In genomic region chr13:10991151-10991550, GRCm38 (mm10) we compare ENCODE assay signal across 30 mouse cellular contexts.
"Had no signal": no experiment of that assay in that cellular context is flagged by ENCODE, and none has a peak within 500 bp of the region (broad histone marks: within the 10 kb centered on the region; RNA-seq: fewer than 3 reads in every experiment).

No protein-coding gene starts in this region.

- H3K27me3 ChIP-seq: limb, embryonic 12.5 days; limb, embryonic 13.5 days; limb, embryonic 15.5 days; liver, embryonic 12.5 days; liver, embryonic 13.5 days; liver, embryonic 15.5 days; lung, embryonic 15.5 days; megakaryocyte, embryonic 14.5 days; midbrain, embryonic 12.5 days; midbrain, embryonic 13.5 days; midbrain, embryonic 15.5 days had no signal

- H3K4me2 ChIP-seq: limb, embryonic 12.5 days; limb, embryonic 13.5 days; limb, embryonic 15.5 days; liver, embryonic 12.5 days; liver, embryonic 13.5 days; liver, embryonic 15.5 days; lung, embryonic 14.5 days; lung, embryonic 15.5 days; midbrain, embryonic 11.5 days; midbrain, embryonic 12.5 days; midbrain, embryonic 13.5 days; midbrain, embryonic 15.5 days had no signal

- H3K9me3 ChIP-seq: limb, embryonic 10.5 days; limb, embryonic 12.5 days; limb, embryonic 13.5 days; limb, embryonic 15.5 days; liver, embryonic 12.5 days; liver, embryonic 13.5 days; liver, embryonic 15.5 days; lung, embryonic 15.5 days; midbrain, embryonic 10.5 days; midbrain, embryonic 12.5 days; midbrain, embryonic 13.5 days; midbrain, embryonic 15.5 days had no signal

- H3K36me3 ChIP-seq: limb, embryonic 10.5 days; limb, embryonic 12.5 days; limb, embryonic 13.5 days; limb, embryonic 15.5 days; liver, embryonic 12.5 days; liver, embryonic 13.5 days; liver, embryonic 15.5 days; lung, embryonic 15.5 days; midbrain, embryonic 10.5 days; midbrain, embryonic 12.5 days; midbrain, embryonic 13.5 days; midbrain, embryonic 15.5 days had no signal

- ATAC-seq: liver, embryonic 12.5 days; liver, postnatal 0 days; lung, postnatal 0 days; midbrain, embryonic 13.5 days; midbrain, embryonic 15.5 days; midbrain, embryonic 16.5 days had no signal

- H3K27ac ChIP-seq: left cerebral cortex, adult 2 months; limb, embryonic 10.5 days; limb, embryonic 12.5 days; limb, embryonic 13.5 days; limb, embryonic 15.5 days; liver, embryonic 12.5 days; liver, embryonic 13.5 days; liver, embryonic 14.5 days; liver, embryonic 15.5 days; lung, embryonic 15.5 days; macrophage; midbrain, embryonic 10.5 days; midbrain, embryonic 12.5 days; midbrain, embryonic 13.5 days; midbrain, embryonic 15.5 days had no signal

- H3K9ac ChIP-seq: limb, embryonic 12.5 days; limb, embryonic 13.5 days; limb, embryonic 15.5 days; liver, embryonic 12.5 days; liver, embryonic 13.5 days; liver, embryonic 14.5 days; liver, embryonic 15.5 days; liver, postnatal 0 days; lung, embryonic 14.5 days; lung, embryonic 15.5 days; midbrain, embryonic 12.5 days; midbrain, embryonic 13.5 days; midbrain, embryonic 15.5 days had no signal

- H3K4me1 ChIP-seq: limb, embryonic 10.5 days; limb, embryonic 12.5 days; limb, embryonic 13.5 days; limb, embryonic 15.5 days; liver, embryonic 12.5 days; liver, embryonic 13.5 days; liver, embryonic 15.5 days; lung, embryonic 15.5 days; megakaryocyte, embryonic 14.5 days; midbrain, embryonic 10.5 days; midbrain, embryonic 12.5 days; midbrain, embryonic 13.5 days had no signal

- H3K4me3 ChIP-seq: left cerebral cortex, adult 2 months; limb, embryonic 10.5 days; limb, embryonic 12.5 days; limb, embryonic 13.5 days; limb, embryonic 15.5 days; liver, embryonic 12.5 days; liver, embryonic 13.5 days; liver, embryonic 15.5 days; lung, embryonic 15.5 days; megakaryocyte, embryonic 14.5 days; midbrain, embryonic 10.5 days; midbrain, embryonic 12.5 days; midbrain, embryonic 13.5 days; midbrain, embryonic 15.5 days; myocyte had no signal

- DNase-seq: liver; liver, embryonic 13.5 days; liver, postnatal 0 days; lung, adult 18-20 months; lung, adult 2 months; lung, embryonic 14.5 days; lung, postnatal 10 days; lung, postnatal 14 days; lung, postnatal 36 days; lung, postnatal 4 days; midbrain, embryonic 14.5 days had no signal
